Mouse (Mus musculus) CH12.LX (cell line): ENCODE results near the gene Nacc1. TPM values are rescaled to one million over a fixed set of nuclear protein-coding genes. Genes with fewer than 3 reads are reported as not detected.

Source experiments
- DNase-seq: peaks from one replicate; pipeline ENCODE4 v3.0.0-alpha.2; 2013; ENCODE audit errors: extremely low read depth
- H3K27ac ChIP-seq: 2 replicates; pipeline ENCODE4 v1.5.1; 2012; ENCODE audit warnings: low read depth, mild to moderate bottlenecking, control low read depth, moderate library complexity; ENCODE audit not compliant: insufficient read depth
- H3K27me3 ChIP-seq: replicated peaks from 2 replicates; pipeline ENCODE3; 2012; ENCODE audit warnings: inconsistent platforms
- H3K36me3 ChIP-seq, 2 experiments: replicated peaks in 1 of 2; 2 replicates each; pipeline versions ENCODE3 to v1.6.1; 2012; ENCODE audit warnings: inconsistent platforms in 1 of 2, low read length in 1 of 2, mild to moderate bottlenecking in 1 of 2, mixed read lengths in 1 of 2, moderate library complexity in 1 of 2; ENCODE audit not compliant: control insufficient read depth in 1 of 2, insufficient read depth in 1 of 2
- H3K4me1 ChIP-seq, 2 experiments: 2 replicates each; pipeline ENCODE4 v1.6.1; 2012; ENCODE audit warnings: inconsistent platforms in 1 of 2, moderate library complexity in 1 of 2; ENCODE audit not compliant: insufficient read depth in 2 of 2, control insufficient read depth in 1 of 2
- H3K4me2 ChIP-seq: 2 replicates; pipeline ENCODE4 v1.6.1; 2012; ENCODE audit warnings: low read depth, mild to moderate bottlenecking, control low read depth; ENCODE audit not compliant: poor library complexity, insufficient read depth, severe bottlenecking
- H3K4me3 ChIP-seq, 3 experiments: fragments of 150-350 bp in 1 of 3; sonication (generic) in 1 of 3; replicated peaks in 1 of 3; 2 replicates each; pipeline versions ENCODE3 to v1.5.1; 2011 to 2012; ENCODE audit warnings: low read depth in 2 of 3, low read length in 2 of 3, mild to moderate bottlenecking in 2 of 3, moderate library complexity in 2 of 3, control low read depth in 1 of 3, improper control_type of control experiment in 1 of 3, inconsistent platforms in 1 of 3, mixed read lengths in 1 of 3; ENCODE audit not compliant: poor library complexity in 1 of 3
- H3K79me2 ChIP-seq: replicated peaks from 2 replicates; pipeline ENCODE4 v1.6.1; 2012; ENCODE audit warnings: mild to moderate bottlenecking, moderate library complexity; ENCODE audit not compliant: control insufficient read depth, poor library complexity, insufficient read depth, severe bottlenecking; ENCODE audit errors: extremely low read depth
- H3K9ac ChIP-seq: 2 replicates; pipeline ENCODE4 v1.6.1; 2012; ENCODE audit warnings: low read depth, mild to moderate bottlenecking, control low read depth, moderate library complexity; ENCODE audit not compliant: insufficient read depth
- H3K9me3 ChIP-seq: replicated peaks from 2 replicates; pipeline ENCODE3; 2012; ENCODE audit warnings: low read length, inconsistent platforms, mixed read lengths
- CHD2 ChIP-seq: IDR thresholded peaks from 2 replicates; pipeline ENCODE4 v1.6.1; 2011; ENCODE audit warnings: low read length, improper control_type of control experiment
- EP300 ChIP-seq: IDR thresholded peaks from 2 replicates; pipeline ENCODE4 v1.6.1; 2011; ENCODE audit warnings: low read length, improper control_type of control experiment
- IRF4 ChIP-seq: IDR thresholded peaks from 2 replicates; pipeline ENCODE4 v1.6.1; 2014; ENCODE audit warnings: low read depth, mild to moderate bottlenecking, inconsistent platforms, low read length, improper control_type of control experiment
- JUN ChIP-seq: IDR thresholded peaks from 2 replicates; pipeline ENCODE4 v1.6.1; 2011; ENCODE audit warnings: low read depth, mild to moderate bottlenecking, low read length, improper control_type of control experiment, moderate library complexity; ENCODE audit not compliant: insufficient read depth
- MAX ChIP-seq: IDR thresholded peaks from 2 replicates; pipeline ENCODE4 v1.6.1; 2011; ENCODE audit warnings: low read length, improper control_type of control experiment
- MEF2A ChIP-seq: IDR thresholded peaks from 2 replicates; pipeline ENCODE4 v1.6.1; 2014; ENCODE audit warnings: low read depth, mild to moderate bottlenecking, inconsistent platforms, low read length, improper control_type of control experiment, borderline replicate concordance
- MXI1 ChIP-seq: IDR thresholded peaks from 2 replicates; pipeline ENCODE4 v1.6.1; 2011; ENCODE audit warnings: mild to moderate bottlenecking, low read depth, low read length, improper control_type of control experiment
- NRF1 ChIP-seq: IDR thresholded peaks from 2 replicates; pipeline ENCODE4 v1.6.1; 2014; ENCODE audit warnings: low read depth, mild to moderate bottlenecking, inconsistent platforms, low read length, improper control_type of control experiment, moderate library complexity
- PAX5 ChIP-seq: IDR thresholded peaks from 2 replicates; pipeline ENCODE4 v1.6.1; 2012; ENCODE audit warnings: low read length, inconsistent platforms, mixed read lengths
- POLR2A ChIP-seq: IDR thresholded peaks from 2 replicates; pipeline ENCODE4 v1.6.1; 2011; ENCODE audit warnings: low read depth, mild to moderate bottlenecking, improper control_type of control experiment, low read length
- SIN3A ChIP-seq: IDR thresholded peaks from 2 replicates; pipeline ENCODE4 v1.6.1; 2012; ENCODE audit warnings: low read length, improper control_type of control experiment, inconsistent platforms
- TBP ChIP-seq: conservative IDR thresholded peaks from 2 replicates; pipeline ENCODE4 v1.6.1; 2011; ENCODE audit warnings: low read depth, low read length, improper control_type of control experiment
- TCF12 ChIP-seq: IDR thresholded peaks from 2 replicates; pipeline ENCODE4 v1.6.1; 2014; ENCODE audit warnings: low read depth, mild to moderate bottlenecking, inconsistent platforms, low read length, improper control_type of control experiment
- USF1 ChIP-seq: IDR thresholded peaks from 2 replicates; pipeline ENCODE4 v1.6.1; 2014; ENCODE audit warnings: low read depth, mild to moderate bottlenecking, inconsistent platforms, low read length, improper control_type of control experiment
- USF2 ChIP-seq: conservative IDR thresholded peaks from 2 replicates; pipeline ENCODE4 v1.6.1; 2011; ENCODE audit warnings: low read depth, low read length, improper control_type of control experiment
- ZC3H11A ChIP-seq: IDR thresholded peaks from 2 replicates; pipeline ENCODE4 v1.6.1; 2012; ENCODE audit warnings: low read depth, mild to moderate bottlenecking, inconsistent platforms, low read length, improper control_type of control experiment
- ZMIZ1 ChIP-seq: IDR thresholded peaks from 2 replicates; pipeline ENCODE4 v1.6.1; 2012; ENCODE audit warnings: low read depth, mild to moderate bottlenecking, inconsistent platforms, low read length, improper control_type of control experiment
- ZNF384 ChIP-seq: IDR thresholded peaks from 2 replicates; pipeline ENCODE4 v1.6.1; 2012; ENCODE audit warnings: low read depth, low read length, improper control_type of control experiment, inconsistent platforms
- dilution Hi-C: fragments of 300-500 bp; cut with MboI; formaldehyde crosslinking; loops from 2 replicates; pipeline ENCODE4 v1.14.3; 2020; ENCODE audit warnings: low sequenced_read_pairs; ENCODE audit not compliant: extremely low pct_unique_long_range_greater_than_20kb, extremely low pct_ligation_motif_present
- in situ Hi-C: fragments of 300-500 bp; cut with MboI; formaldehyde crosslinking; loops from 3 replicates; pipeline ENCODE4 v1.14.3; 2019; ENCODE audit warnings: low sequenced_read_pairs, low pct_ligation_motif_present, low pct_unique_long_range_greater_than_20kb, mixed read lengths
- polyA plus RNA-seq: library from polyadenylated mRNA; unstranded; fragments of >175 nt; gene quantifications from 2 replicates; pipeline ENCODE4 v1.2.1, GENCODE M21; 2012; ENCODE audit warnings: low read depth; ENCODE audit not compliant: insufficient read length
- total RNA-seq, 2 experiments: library from RNA; depleted of rRNA; stranded (reverse); fragments of 300-350 nt in 1 of 2; fragments of >200 nt in 1 of 2; gene quantifications; 2 replicates each; pipeline ENCODE4 v1.2.3; 2012 to 2014

The Nacc1 gene
- total and polyA plus RNA-seq, 3 experiments = 23.3 to 84.1 (median 45.1) TPM

DNA sequence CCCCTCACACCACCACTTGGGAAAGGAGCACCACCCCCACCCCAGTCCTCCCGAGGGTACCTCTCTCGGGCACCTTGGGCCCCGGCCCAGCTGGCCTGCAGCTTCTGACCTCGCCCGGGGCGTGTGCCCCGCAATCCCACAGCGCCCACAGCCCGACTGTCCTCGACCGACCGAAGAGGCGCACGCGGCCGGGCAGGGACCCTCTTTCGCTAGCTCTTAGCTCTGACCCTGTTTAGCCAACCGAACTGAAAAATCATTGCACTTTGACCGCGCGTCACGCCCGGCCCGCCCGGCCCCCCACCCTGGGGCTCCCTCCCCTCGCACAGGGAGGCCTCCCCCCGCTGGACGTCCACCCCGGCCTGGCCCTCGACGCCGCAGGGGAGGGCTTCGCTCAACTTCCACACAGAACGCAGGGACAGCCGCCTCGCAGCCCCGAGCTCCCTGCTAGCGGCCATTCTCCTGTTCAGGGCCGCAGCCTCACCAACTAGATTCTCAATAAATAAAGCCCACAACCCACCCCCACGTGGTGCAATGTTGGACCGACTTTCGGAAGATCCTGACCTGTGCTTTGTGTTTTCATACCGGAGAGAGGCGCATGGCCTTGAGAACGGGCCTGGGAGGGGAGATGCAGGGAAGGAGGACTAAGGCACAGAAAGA lies 19.1 kb upstream of the Nacc1 start:
- peaks cover 2% of the 10 kb centered on the region for H3K9me3 ChIP-seq
- H3K36me3 ChIP-seq = peaks cover 9 to 31% of the 10 kb centered on the region in 2 experiments
- H3K4me2 ChIP-seq = peak overlapping the region; percentile 71
- H3K27me3 ChIP-seq = peaks cover 10% of the 10 kb centered on the region
- dilution Hi-C loops = no loop called here
- peak overlapping the region; percentile 52 to 68 (median 62) for H3K4me3 ChIP-seq
- in situ Hi-C loops = no loop called here
- peak overlapping the region; percentile 63 for H3K9ac ChIP-seq
- peaks cover 12 to 54% of the 10 kb centered on the region in 2 experiments; a peak in 3 of 4 replicates for H3K4me1 ChIP-seq
- H3K79me2 ChIP-seq = peaks cover 18% of the 10 kb centered on the region
- DNase-seq = no peak
- no peak for TF ChIP-seq EP300
- TF ChIP-seq NRF1 = no peak
- no peak for TF ChIP-seq PAX5
- TF ChIP-seq MXI1 = peak; percentile 85
- no peak for TF ChIP-seq SIN3A
- TF ChIP-seq MAX = peak; percentile 56
- TF ChIP-seq ZMIZ1 = no peak
- 0 out of 2 replicates have a peak, but pooled peaks have one; percentile 10 for TF ChIP-seq MEF2A
- peak; percentile 4; the same call in 1 of the 2 replicates for TF ChIP-seq IRF4
- TF ChIP-seq TCF12 = 0 out of 2 replicates have a peak, but pooled peaks have one; percentile 11
- 0 out of 2 replicates have a peak, but pooled peaks have one; percentile 11 for TF ChIP-seq USF1
- TF ChIP-seq CHD2 = peak; percentile 42; the same call in 1 of the 2 replicates
- TF ChIP-seq USF2 = no peak
- peak overlapping the region; percentile 27 for H3K27ac ChIP-seq

DNA sequence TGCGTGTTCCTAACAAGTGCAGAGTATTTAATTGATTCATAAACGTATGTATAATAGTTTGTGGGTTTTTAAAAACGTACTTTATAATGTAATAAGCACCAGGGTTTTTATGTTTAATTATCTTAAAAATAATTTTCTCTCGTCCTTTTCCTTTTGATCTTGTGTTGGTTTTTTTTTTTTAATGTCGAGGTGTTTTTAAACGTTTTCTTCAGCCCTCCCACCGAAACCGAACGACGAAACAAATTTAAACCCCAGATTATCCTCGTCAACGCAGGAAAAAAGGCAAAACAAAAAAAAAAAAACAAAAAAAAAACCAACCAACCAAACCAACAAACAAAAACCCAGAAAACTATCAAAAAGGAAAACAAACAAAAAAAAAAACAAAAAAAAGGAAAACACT lies 18.3 kb upstream of the Nacc1 start:
- H3K79me2 ChIP-seq = peaks cover 18% of the 10 kb centered on the region
- H3K27ac ChIP-seq = no peak overlapping the region
- 0 out of 2 replicates have a peak, but pooled peaks have one; percentile 1 for TF ChIP-seq POLR2A
- TF ChIP-seq JUN = no peak
- TF ChIP-seq ZC3H11A = no peak
- 0 out of 2 replicates have a peak, but pooled peaks have one; percentile 11 for TF ChIP-seq ZNF384
- TF ChIP-seq TBP = no peak
- no peak for DNase-seq
- H3K4me1 ChIP-seq = peaks cover 13 to 58% of the 10 kb centered on the region in 2 experiments; a peak in 3 of 4 replicates
- in situ Hi-C loops = no loop called here
- peak overlapping the region; percentile 81 for H3K4me2 ChIP-seq
- dilution Hi-C loops = no loop called here
- peak overlapping the region in 2 of 3 experiments; percentile 31 to 48 for H3K4me3 ChIP-seq
- H3K27me3 ChIP-seq = peaks cover 2% of the 10 kb centered on the region
- peak overlapping the region; percentile 65 for H3K9ac ChIP-seq
- peaks cover 2% of the 10 kb centered on the region for H3K9me3 ChIP-seq
- H3K36me3 ChIP-seq = peaks cover 9 to 31% of the 10 kb centered on the region in 2 experiments
